Mouse (Mus musculus) NIH3T3 (cell line): ENCODE data around the gene Ccdc157.
A peak's percentile ranks its signal among the peaks of the same experiment; 100 is the strongest.

Source experiments
- DNase-seq: peaks from one replicate; pipeline ENCODE4 v3.0.0-alpha.2; 2012; ENCODE audit warnings: low read depth

The Ccdc157 gene

DNA sequence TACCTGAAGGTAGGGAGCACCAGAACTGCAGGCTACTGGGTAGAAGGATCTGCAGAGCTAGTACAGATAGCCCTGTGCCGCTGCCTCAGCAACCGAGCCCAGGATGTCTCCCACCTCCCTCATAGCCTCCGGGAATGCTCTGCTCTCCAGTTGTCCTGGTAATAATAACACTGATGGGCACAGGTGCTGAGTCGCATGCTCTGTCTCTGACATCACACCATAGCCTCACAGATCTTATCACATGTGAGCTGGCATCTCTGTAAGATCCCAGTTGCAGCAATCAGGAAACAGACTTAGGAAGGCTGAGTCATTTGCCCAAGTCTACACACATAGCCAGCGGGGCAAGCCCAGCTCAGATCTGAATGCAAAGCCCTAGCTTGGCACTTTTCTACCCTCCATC is 58.2 kb downstream of the Ccdc157 start:
- DNase-seq, result peak; percentile 33

- no peak for DNase-seq
Observed at GRCm38 (mm10) chr11:4099447-4099846, 60.6 kb downstream of the Ccdc157 start.

GRCm38 (mm10) chr11:4098816-4099215 is 61.3 kb downstream of the Ccdc157 start:
- no peak for DNase-seq

GRCm38 (mm10) chr11:4098120-4098519 is 62.0 kb downstream of the Ccdc157 start:
- DNase-seq, result peak; percentile 35

DNA sequence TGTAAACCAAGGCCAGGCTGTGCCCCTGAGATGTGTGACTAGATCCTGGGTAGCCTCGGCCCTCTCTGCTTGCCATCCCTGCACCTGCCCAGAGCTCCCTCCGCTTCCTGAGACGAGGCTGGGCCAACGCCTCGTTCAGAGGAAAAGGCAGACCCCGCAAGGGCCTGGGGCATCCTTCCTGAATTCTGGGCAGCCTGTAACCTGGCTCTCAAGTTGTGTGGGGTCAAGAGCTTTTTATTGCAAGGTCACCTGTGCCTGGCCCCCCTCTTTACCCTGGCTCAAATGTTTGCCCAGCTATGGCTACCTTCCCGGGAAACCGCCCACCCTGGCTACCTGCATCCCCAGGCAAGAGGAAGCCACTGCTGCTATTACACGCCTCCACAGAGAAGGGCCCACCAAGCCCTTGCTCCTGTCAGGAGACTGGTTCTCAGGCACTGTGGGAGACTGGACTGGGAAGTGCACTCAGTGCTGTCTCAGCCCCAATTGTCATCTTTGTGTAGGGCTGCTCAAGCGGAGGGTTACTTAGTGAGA is 62.9 kb downstream of the Ccdc157 start:
- no peak for DNase-seq

- DNase-seq, result peak; percentile 99
Observed at GRCm38 (mm10) chr11:4096054-4096984, 63.8 kb downstream of the Ccdc157 start.

DNA sequence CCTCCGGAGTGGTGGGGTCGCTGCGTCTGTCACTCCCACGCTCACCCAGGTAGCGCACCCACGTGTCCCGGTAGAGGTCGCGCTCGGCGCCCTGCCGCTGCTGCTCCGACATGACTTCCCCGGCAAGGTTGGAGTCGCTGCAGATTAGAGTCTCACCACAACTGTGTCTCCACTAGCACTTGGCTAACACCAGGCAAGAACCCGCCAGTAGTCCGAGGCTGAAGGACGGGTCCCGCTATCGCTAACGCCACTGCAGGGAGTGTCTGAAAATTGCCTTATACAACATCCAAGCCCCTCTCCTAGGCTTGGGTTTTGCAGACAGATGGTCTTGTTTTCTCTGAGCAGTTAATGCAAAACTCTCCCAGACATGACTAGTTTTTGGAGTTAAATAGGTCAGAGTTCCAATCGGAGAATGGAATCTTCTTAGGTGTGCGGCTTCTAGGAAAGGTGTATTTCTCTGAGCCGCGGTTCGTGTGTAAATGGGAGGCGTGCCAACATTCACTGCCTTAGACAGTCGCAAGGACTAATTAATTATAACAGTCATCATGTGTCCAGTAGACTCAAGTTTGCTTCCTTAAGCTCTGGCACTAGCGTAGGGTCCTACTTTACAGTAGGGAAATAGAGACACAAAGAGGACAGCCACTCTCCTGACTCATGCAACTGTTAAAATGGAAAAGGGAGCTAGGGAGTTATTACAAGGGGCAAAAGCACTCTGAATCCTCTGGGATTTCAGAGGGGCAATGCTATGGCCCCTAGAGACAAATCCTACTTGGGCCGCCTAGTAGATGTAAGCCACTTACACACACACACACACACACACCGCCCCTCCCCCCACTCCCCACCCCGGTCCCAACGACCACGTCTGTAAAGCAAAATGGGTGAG is 64.7 kb downstream of the Ccdc157 start, which contains the start of gene Mtfp1:
Gene Mtfp1, minus strand, starts transcription at position 275 of the 883 bp plus-strand sequence.
- no peak for DNase-seq

- peak; percentile 41 for DNase-seq
Observed at GRCm38 (mm10) chr11:4094378-4095170, 65.5 kb downstream of the Ccdc157 start.

GRCm38 (mm10) chr11:4093459-4094377 is 66.4 kb downstream of the Ccdc157 start:
- DNase-seq, result no peak
